Mouse (Mus musculus): ENCODE results near the gene Lrp2. TPM values are rescaled to one million over a fixed set of nuclear protein-coding genes. Genes with fewer than 3 reads are reported as not detected.
"Not testable (repeated sequence)": the region's sequence is repeated elsewhere in the genome, so short reads cannot be mapped to it uniquely, and the experiment has no call there.

Lrp2 gene
- polyA plus RNA-seq, 1 experiment: 0.07 TPM

DNA sequence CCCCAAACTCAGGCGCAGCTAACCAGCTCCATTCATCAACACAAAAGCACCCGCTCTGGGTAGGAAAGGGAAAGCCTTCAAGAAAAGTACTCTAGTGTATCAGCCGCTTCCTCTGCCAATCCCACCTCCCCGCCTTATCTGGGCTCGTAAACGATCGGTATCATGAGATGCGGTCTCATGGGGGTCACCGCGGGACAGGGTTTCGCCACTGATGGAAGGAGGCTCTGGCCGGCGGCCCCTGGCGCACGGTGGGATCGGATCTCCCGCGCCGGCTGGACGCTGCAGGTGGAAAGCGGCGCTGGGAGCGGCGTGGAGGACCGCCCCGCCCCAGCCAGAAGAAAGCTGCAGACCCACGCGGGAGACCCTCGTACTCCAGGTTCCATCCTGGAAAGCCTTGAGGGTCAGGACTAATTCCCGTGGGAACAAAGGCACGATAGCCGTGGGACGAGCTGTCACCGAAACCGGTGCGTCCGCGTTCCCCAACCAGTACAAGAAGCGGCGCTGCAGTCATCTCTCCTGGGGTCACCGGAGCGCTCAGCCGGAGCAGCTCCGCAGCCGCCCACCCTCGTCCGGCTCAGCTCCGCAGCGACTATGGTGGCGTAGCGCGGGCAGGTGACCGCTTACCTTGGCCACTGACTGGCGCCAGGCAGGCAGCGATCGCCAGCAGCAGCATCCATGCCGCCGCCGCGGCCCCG, 527 bp downstream of the Lrp2 start:
- TF ChIP-seq SRF (IDR thresholded peaks at IDR 0.05; ENCODE audit: control insufficient read depth, insufficient read length, low read depth) (no peak), POLR2A (IDR thresholded peaks at IDR 0.05; ENCODE audit: insufficient read length, low read depth) (no peak), TCF12 (IDR thresholded peaks at IDR 0.05; ENCODE audit: insufficient read depth, poor library complexity, severe bottlenecking) (no peak), POLR2AphosphoS2 (IDR thresholded peaks at IDR 0.05; ENCODE audit: insufficient read length, low read depth) (no peak), REST (IDR thresholded peaks at IDR 0.05; ENCODE audit: insufficient read depth, insufficient read length) (no peak), TCF3 (IDR thresholded peaks at IDR 0.05; ENCODE audit: insufficient read length, low read depth) (no peak), CEBPB (IDR thresholded peaks at IDR 0.05; ENCODE audit: insufficient read depth, poor library complexity, severe bottlenecking) (no peak), MAX (IDR thresholded peaks at IDR 0.05; ENCODE audit: low read depth) (no peak), E2F4 (IDR thresholded peaks at IDR 0.05; ENCODE audit: insufficient read depth) (no peak), MYOG (IDR thresholded peaks at IDR 0.05; ENCODE audit: control insufficient read depth in 1 of 3, insufficient read depth in 1 of 3, insufficient read length in 2 of 3, low read depth in 2 of 3) (no peak)
- H3ac ChIP-seq (ENCODE audit: control insufficient read depth, insufficient read length): no peak overlapping the region
- peak overlapping the region; percentile 82 for H3K4me2 ChIP-seq (ENCODE audit: low read depth)
- no peaks in the 10 kb centered on the region for H3K36me3 ChIP-seq (ENCODE audit: control insufficient read depth, insufficient read depth)
- H3K27me3 ChIP-seq (ENCODE audit: control insufficient read depth, insufficient read depth, insufficient read length): peaks cover 17% of the 10 kb centered on the region
- H3K79me2 ChIP-seq (ENCODE audit: control insufficient read depth, insufficient read depth): no peaks in the 10 kb centered on the region
- peak overlapping the region; percentile 16 for H3K4me3 ChIP-seq

DNA sequence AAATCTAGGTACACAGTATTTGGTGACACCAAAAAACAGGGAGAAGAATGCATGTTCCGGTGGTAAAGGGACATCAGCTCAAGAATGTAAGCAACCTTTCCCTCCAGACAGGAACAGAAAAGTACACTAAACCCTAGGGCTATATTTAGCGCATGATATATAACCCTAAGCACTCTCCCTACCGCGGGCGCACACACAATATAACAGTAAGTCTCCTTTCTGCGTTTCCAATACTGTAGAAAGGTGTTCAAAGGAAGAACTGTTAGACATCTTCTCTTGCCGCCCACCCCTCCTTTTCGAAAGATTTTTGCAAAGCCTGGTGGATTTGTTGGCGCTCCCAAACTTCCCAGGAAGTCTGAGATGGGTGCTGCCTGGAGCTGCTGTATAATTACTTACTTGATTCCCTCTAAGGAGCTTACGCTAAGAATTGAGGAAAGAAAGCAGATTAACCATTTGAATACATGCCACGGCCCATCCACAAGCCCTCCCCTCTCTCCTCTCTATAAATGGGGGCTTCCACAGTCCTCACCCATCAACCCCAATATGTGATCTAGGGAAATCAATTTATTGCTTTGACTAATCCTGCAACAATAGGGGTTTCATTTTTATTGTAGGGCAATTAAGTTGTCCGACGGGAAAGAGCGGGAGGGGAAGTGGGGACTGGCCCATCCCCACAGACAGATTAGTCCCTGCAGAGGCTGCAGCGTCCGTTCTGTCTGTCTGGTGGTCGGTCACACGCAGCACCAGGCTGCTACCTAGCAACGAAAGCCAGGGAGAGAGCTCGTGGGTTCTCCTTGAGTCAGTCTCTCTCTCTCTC, 1.5 kb downstream of the Lrp2 start:
- H3K4me3 ChIP-seq: peak overlapping the region; percentile 16
- H3K79me2 ChIP-seq (ENCODE audit: control insufficient read depth, insufficient read depth): no peaks in the 10 kb centered on the region
- no peak overlapping the region for H3ac ChIP-seq (ENCODE audit: control insufficient read depth, insufficient read length)
- no peaks in the 10 kb centered on the region for H3K36me3 ChIP-seq (ENCODE audit: control insufficient read depth, insufficient read depth)
- H3K4me2 ChIP-seq (ENCODE audit: low read depth): peak overlapping the region; percentile 82
- H3K27me3 ChIP-seq (ENCODE audit: control insufficient read depth, insufficient read depth, insufficient read length): peaks cover 17% of the 10 kb centered on the region
- TF ChIP-seq REST (IDR thresholded peaks at IDR 0.05; ENCODE audit: insufficient read depth, insufficient read length) (no peak), TCF12 (IDR thresholded peaks at IDR 0.05; ENCODE audit: insufficient read depth, poor library complexity, severe bottlenecking) (no peak), CEBPB (IDR thresholded peaks at IDR 0.05; ENCODE audit: insufficient read depth, poor library complexity, severe bottlenecking) (no peak), MAX (IDR thresholded peaks at IDR 0.05; ENCODE audit: low read depth) (no peak), TCF3 (IDR thresholded peaks at IDR 0.05; ENCODE audit: insufficient read length, low read depth) (no peak), MYOD1 (IDR thresholded peaks at IDR 0.05; ENCODE audit: control insufficient read depth in 1 of 3, insufficient read length in 2 of 3, low read depth in 2 of 3) (no peak), USF1 (IDR thresholded peaks at IDR 0.05; ENCODE audit: low read depth) (no peak), POLR2AphosphoS2 (IDR thresholded peaks at IDR 0.05; ENCODE audit: insufficient read length, low read depth) (no peak), POLR2A (IDR thresholded peaks at IDR 0.05; ENCODE audit: insufficient read length, low read depth) (no peak), E2F4 (IDR thresholded peaks at IDR 0.05; ENCODE audit: insufficient read depth) (no peak), MYOG (IDR thresholded peaks at IDR 0.05; ENCODE audit: control insufficient read depth in 1 of 3, insufficient read depth in 1 of 3, insufficient read length in 2 of 3, low read depth in 2 of 3) (no peak), SRF (IDR thresholded peaks at IDR 0.05; ENCODE audit: control insufficient read depth, insufficient read length, low read depth) (no peak)

DNA sequence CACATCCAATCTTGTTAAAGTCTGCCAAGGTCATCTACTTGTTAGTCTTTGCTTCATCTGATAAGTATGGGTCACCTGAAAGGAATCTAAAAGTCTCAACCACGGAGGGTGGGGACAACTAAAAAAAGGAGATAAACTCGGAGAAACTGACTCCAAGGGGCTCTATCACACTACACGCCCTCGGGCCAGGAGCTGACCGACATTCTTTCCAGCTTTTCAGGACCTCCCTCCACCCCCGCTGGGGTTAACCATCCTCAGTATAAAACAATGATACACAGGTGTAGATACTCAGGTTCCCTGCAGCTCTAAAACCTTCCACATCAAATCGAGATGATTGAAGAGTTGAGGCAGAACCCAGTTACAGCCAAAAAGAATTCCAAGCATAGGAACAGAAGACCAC, 3.0 kb downstream of the Lrp2 start:
- Histone ChIP-seq H3K4me3 (no peak overlapping the region), H3ac (ENCODE audit: control insufficient read depth, insufficient read length) (no peak overlapping the region), H3K36me3 (ENCODE audit: control insufficient read depth, insufficient read depth) (no peaks in the 10 kb centered on the region), H3K27me3 (ENCODE audit: control insufficient read depth, insufficient read depth, insufficient read length) (peaks cover 17% of the 10 kb centered on the region), H3K79me2 (ENCODE audit: control insufficient read depth, insufficient read depth) (no peaks in the 10 kb centered on the region), H3K4me2 (ENCODE audit: low read depth) (no peak overlapping the region)
- no peak for TF ChIP-seq POLR2AphosphoS2 (IDR thresholded peaks at IDR 0.05; ENCODE audit: insufficient read length, low read depth)

DNA sequence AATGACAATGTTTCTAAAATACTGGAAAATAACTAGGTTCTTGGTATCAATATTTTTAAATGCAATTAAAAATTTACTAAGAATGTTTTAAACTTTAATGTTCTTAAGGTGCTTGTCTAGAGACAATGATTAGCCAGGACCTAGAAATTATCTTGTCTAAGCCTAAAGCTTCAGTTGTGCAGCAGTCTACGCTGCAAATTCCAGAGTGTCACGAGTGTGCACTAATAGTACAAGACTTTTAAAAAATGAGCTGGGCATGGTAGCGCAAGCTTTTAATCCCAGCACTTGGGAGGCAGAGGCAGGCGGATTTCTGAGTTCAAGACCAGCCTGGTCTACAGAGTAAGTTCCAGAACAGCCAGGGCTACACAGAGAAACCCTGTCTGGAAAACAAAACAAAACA, 3.8 kb downstream of the Lrp2 start:
- H3ac ChIP-seq (ENCODE audit: control insufficient read depth, insufficient read length); H3K4me3 ChIP-seq; H3K4me2 ChIP-seq (ENCODE audit: low read depth); H3K36me3 ChIP-seq (ENCODE audit: control insufficient read depth, insufficient read depth); H3K79me2 ChIP-seq (ENCODE audit: control insufficient read depth, insufficient read depth): not testable (repeated sequence)
- H3K27me3 ChIP-seq (ENCODE audit: control insufficient read depth, insufficient read depth, insufficient read length): peaks cover 13% of the 10 kb centered on the region

DNA sequence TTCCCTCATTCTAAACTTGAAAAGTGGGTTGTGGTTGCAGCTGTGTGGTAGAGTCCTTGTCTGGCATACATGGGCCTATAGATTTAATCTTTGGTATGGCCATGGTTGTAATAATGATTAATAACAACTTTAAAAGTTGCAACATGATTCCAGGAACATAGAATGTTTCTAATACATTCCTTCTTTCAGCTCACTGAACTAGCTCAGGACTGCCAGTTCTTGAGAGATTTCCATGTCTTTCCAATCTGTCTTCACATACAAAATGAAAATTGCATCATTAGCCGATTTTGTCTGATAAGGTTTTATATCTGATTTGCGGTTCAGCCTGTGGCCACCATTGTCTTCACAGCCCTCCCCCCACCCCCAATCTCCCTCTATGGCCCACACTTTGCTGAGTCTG, 5.8 kb downstream of the Lrp2 start:
- Histone ChIP-seq H3K27me3 (ENCODE audit: control insufficient read depth, insufficient read depth, insufficient read length) (no peaks in the 10 kb centered on the region), H3ac (ENCODE audit: control insufficient read depth, insufficient read length) (no peak overlapping the region), H3K79me2 (ENCODE audit: control insufficient read depth, insufficient read depth) (no peaks in the 10 kb centered on the region), H3K4me2 (ENCODE audit: low read depth) (no peak overlapping the region), H3K36me3 (ENCODE audit: control insufficient read depth, insufficient read depth) (no peaks in the 10 kb centered on the region), H3K4me3 (no peak overlapping the region)
- TF ChIP-seq POLR2A (IDR thresholded peaks at IDR 0.05; ENCODE audit: insufficient read length, low read depth): no peak
- TF ChIP-seq E2F4 (IDR thresholded peaks at IDR 0.05; ENCODE audit: insufficient read depth): no peak
- TF ChIP-seq CEBPB (IDR thresholded peaks at IDR 0.05; ENCODE audit: insufficient read depth, poor library complexity, severe bottlenecking): no peak
- no peak for TF ChIP-seq MYOD1 (IDR thresholded peaks at IDR 0.05; ENCODE audit: control insufficient read depth in 1 of 3, insufficient read length in 2 of 3, low read depth in 2 of 3)
- TF ChIP-seq MYOG (IDR thresholded peaks at IDR 0.05; ENCODE audit: control insufficient read depth in 1 of 3, insufficient read depth in 1 of 3, insufficient read length in 2 of 3, low read depth in 2 of 3): no peak
- TF ChIP-seq USF1 (IDR thresholded peaks at IDR 0.05; ENCODE audit: low read depth): no peak
- no peak for TF ChIP-seq REST (IDR thresholded peaks at IDR 0.05; ENCODE audit: insufficient read depth, insufficient read length)
- TF ChIP-seq TCF3 (IDR thresholded peaks at IDR 0.05; ENCODE audit: insufficient read length, low read depth): no peak
- TF ChIP-seq TCF12 (IDR thresholded peaks at IDR 0.05; ENCODE audit: insufficient read depth, poor library complexity, severe bottlenecking): no peak
- TF ChIP-seq POLR2AphosphoS2 (IDR thresholded peaks at IDR 0.05; ENCODE audit: insufficient read length, low read depth): no peak
- TF ChIP-seq MAX (IDR thresholded peaks at IDR 0.05; ENCODE audit: low read depth): no peak
- no peak for TF ChIP-seq SRF (IDR thresholded peaks at IDR 0.05; ENCODE audit: control insufficient read depth, insufficient read length, low read depth)
